Mouse (Mus musculus) G1E (cell line): ENCODE measurements at regions not wholly inside any gene's neighbourhood (a gene's known extent, or its start where the extent isn't known, plus 50 kb on each side); places are given as distances from the start of the nearest gene placed in this dataset.

Experiments
- CTCF ChIP-seq: IDR thresholded peaks from 2 replicates; pipeline ENCODE4 v1.5.1; 2012; ENCODE audit warnings: low read depth, low read length, inconsistent platforms, mixed read lengths
- POLR2AphosphoS5 ChIP-seq: IDR thresholded peaks from 2 replicates; pipeline ENCODE4 v1.6.1; 2012; ENCODE audit warnings: low read depth, low read length, inconsistent platforms; ENCODE audit not compliant: insufficient replicate concordance
- TAL1 ChIP-seq: conservative IDR thresholded peaks from 2 replicates; pipeline ENCODE4 v1.6.1; 2012; ENCODE audit warnings: low read depth, low read length, inconsistent platforms, mixed read lengths

DNA sequence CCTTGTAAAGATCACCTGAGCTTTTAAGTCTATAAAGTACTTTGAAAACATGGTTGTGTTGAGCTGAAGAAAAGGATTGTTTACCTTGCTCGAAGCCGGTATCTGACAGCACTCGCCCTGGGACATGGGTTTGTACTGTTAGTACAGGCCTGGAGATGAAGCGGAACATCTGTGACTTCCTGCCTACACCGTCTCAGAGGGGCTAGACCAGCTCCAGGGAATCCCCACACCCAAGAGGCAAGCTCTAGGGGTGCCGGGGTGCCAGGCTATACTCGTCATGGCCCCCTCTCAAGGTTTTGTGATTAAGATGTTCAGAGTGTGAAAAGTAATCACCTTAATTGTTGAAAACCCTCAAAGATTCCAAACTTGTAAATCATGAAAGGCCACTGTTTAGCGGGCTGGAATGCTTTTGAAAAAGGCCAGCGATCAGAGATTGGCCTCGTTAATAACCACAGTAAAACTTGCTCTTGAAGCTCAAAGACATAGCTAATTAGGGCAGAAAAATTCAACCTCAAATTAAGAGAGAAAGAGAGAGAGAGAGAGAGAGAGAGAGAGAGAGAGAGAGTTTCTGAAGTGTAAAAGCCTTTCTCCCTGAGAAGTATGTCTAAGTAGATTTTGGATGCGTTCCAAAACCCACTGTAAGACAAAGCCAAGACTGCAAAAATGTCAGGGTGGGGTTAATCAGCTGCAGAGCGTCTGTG, 202.9 kb downstream of the Mycn start:
- TF ChIP-seq CTCF (no peak), TAL1 (no peak), POLR2AphosphoS5 (no peak)
